ENCODE assay signal across 47 mouse cellular contexts in the genomic region with DNA sequence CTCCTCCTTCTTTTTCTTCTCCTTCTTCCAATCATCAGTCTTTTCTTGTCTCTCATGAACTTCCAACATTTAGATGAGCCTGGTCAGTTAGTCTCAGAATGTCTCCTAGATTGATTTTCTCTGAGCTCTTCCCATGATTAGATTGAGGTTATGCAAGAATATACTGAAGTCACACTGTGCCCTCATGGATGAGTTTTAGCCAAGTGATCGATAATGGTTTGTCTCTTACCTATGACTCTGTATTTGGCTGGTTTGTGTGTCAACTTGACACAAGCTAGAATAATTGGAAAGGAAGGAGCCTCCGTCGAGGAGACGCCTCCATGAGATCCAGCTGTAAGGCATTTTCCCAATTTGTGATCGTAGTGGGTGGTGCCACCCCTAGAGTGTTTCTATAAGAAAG. TPM values are rescaled to one million over a fixed set of nuclear protein-coding genes. Genes with fewer than 3 reads are reported as not detected.
"Had no signal": no experiment of that assay in that cellular context is flagged by ENCODE, and none has a peak within 500 bp of the region (broad histone marks: within the 10 kb centered on the region; RNA-seq: fewer than 3 reads in every experiment).

No protein-coding gene starts in this region.

- H3K4me1 ChIP-seq: limb, embryonic 10.5 days; limb, embryonic 12.5 days; limb, embryonic 13.5 days; limb, embryonic 15.5 days; liver, embryonic 12.5 days; liver, embryonic 13.5 days; liver, embryonic 15.5 days; lung, embryonic 15.5 days; megakaryocyte, embryonic 14.5 days; midbrain, embryonic 10.5 days; midbrain, embryonic 12.5 days; midbrain, embryonic 13.5 days; midbrain, embryonic 15.5 days; neural tube, embryonic 12.5 days had no signal

- H3K4me3 ChIP-seq: left cerebral cortex, adult 2 months; limb, embryonic 10.5 days; limb, embryonic 12.5 days; limb, embryonic 13.5 days; limb, embryonic 15.5 days; liver, embryonic 12.5 days; liver, embryonic 13.5 days; liver, embryonic 15.5 days; lung, embryonic 15.5 days; megakaryocyte, embryonic 14.5 days; midbrain, embryonic 10.5 days; midbrain, embryonic 12.5 days; midbrain, embryonic 13.5 days; midbrain, embryonic 15.5 days; myocyte; neural tube, embryonic 12.5 days had no signal

- H3K27me3 ChIP-seq: limb, embryonic 12.5 days; limb, embryonic 13.5 days; limb, embryonic 15.5 days; liver, embryonic 13.5 days; liver, embryonic 15.5 days; lung, embryonic 15.5 days; midbrain, embryonic 12.5 days; midbrain, embryonic 13.5 days; midbrain, embryonic 15.5 days; neural tube, embryonic 12.5 days had no signal

- H3K36me3 ChIP-seq: limb, embryonic 10.5 days; limb, embryonic 12.5 days; limb, embryonic 13.5 days; limb, embryonic 15.5 days; liver, embryonic 12.5 days; liver, embryonic 13.5 days; liver, embryonic 15.5 days; lung, embryonic 15.5 days; midbrain, embryonic 10.5 days; midbrain, embryonic 12.5 days; midbrain, embryonic 13.5 days; midbrain, embryonic 15.5 days; neural tube, embryonic 12.5 days had no signal

- DNase-seq: left cerebral cortex, postnatal 4 days; liver, embryonic 13.5 days; liver, postnatal 0 days; lung, adult 18-20 months; lung, adult 2 months; lung, embryonic 14.5 days; lung, postnatal 10 days; lung, postnatal 14 days; lung, postnatal 36 days; lung, postnatal 4 days; midbrain, embryonic 14.5 days had no signal

- H3K9ac ChIP-seq: limb, embryonic 12.5 days; limb, embryonic 13.5 days; limb, embryonic 15.5 days; liver, embryonic 12.5 days; liver, embryonic 13.5 days; liver, embryonic 14.5 days; liver, embryonic 15.5 days; liver, postnatal 0 days; lung, embryonic 14.5 days; lung, embryonic 15.5 days; midbrain, embryonic 12.5 days; midbrain, embryonic 13.5 days; midbrain, embryonic 15.5 days; neural tube, embryonic 12.5 days had no signal

- H3K27ac ChIP-seq: left cerebral cortex, adult 2 months; limb, embryonic 10.5 days; limb, embryonic 12.5 days; limb, embryonic 13.5 days; limb, embryonic 15.5 days; liver, embryonic 12.5 days; liver, embryonic 13.5 days; liver, embryonic 14.5 days; liver, embryonic 15.5 days; lung, embryonic 15.5 days; macrophage; midbrain, embryonic 10.5 days; midbrain, embryonic 12.5 days; midbrain, embryonic 13.5 days; midbrain, embryonic 15.5 days; neural tube, embryonic 12.5 days had no signal

RNA-seq across cellular contexts. Expression of a gene that starts 1.9 kb away (rescaled TPM):
- total RNA-seq: left cerebral cortex, adult 2 months; left cerebral cortex, adult 8-10 months; left cerebral cortex, postnatal 10 days; left cerebral cortex, postnatal 14 days; left cerebral cortex, postnatal 25 days; left cerebral cortex, postnatal 36 days; left cerebral cortex, postnatal 4 days; megakaryocyte progenitor cell, adult 5-6 weeks; megakaryocyte, adult 5-6 weeks; megakaryocyte-erythroid progenitor cell, adult 5-6 weeks; midbrain, postnatal 0 days; monocyte, adult 5-6 weeks had no signal
- polyA plus RNA-seq: limb, embryonic 10.5 days; limb, embryonic 11.5 days; limb, embryonic 12.5 days; limb, embryonic 13.5 days; limb, embryonic 14.5 days; limb, embryonic 15.5 days; liver, embryonic 11.5 days; liver, embryonic 12.5 days; liver, embryonic 13.5 days; liver, embryonic 14.5 days; liver, embryonic 15.5 days; liver, embryonic 16.5 days; liver, postnatal 0 days; lung, adult 2 months; lung, embryonic 14.5 days; lung, embryonic 15.5 days; lung, embryonic 16.5 days; lung, postnatal 0 days; macrophage; midbrain, embryonic 10.5 days; midbrain, embryonic 11.5 days; midbrain, embryonic 12.5 days; midbrain, embryonic 13.5 days; midbrain, embryonic 14.5 days; midbrain, embryonic 15.5 days; midbrain, embryonic 16.5 days; myocyte; neural tube, embryonic 11.5 days; neural tube, embryonic 12.5 days had no signal

RNA-seq across cellular contexts. Expression of a gene that starts 32.4 kb away (rescaled TPM):
- total RNA-seq: left cerebral cortex, adult 2 months; left cerebral cortex, adult 8-10 months; left cerebral cortex, postnatal 10 days; left cerebral cortex, postnatal 14 days; left cerebral cortex, postnatal 25 days; left cerebral cortex, postnatal 36 days; left cerebral cortex, postnatal 4 days; megakaryocyte progenitor cell, adult 5-6 weeks; megakaryocyte, adult 5-6 weeks; megakaryocyte-erythroid progenitor cell, adult 5-6 weeks; midbrain, postnatal 0 days; monocyte, adult 5-6 weeks had no signal
- polyA plus RNA-seq: limb, embryonic 10.5 days; limb, embryonic 11.5 days; limb, embryonic 12.5 days; limb, embryonic 13.5 days; limb, embryonic 14.5 days; limb, embryonic 15.5 days; liver, embryonic 11.5 days; liver, embryonic 12.5 days; liver, embryonic 13.5 days; liver, embryonic 14.5 days; liver, embryonic 15.5 days; liver, embryonic 16.5 days; liver, postnatal 0 days; lung, adult 2 months; lung, embryonic 14.5 days; lung, embryonic 15.5 days; lung, embryonic 16.5 days; lung, postnatal 0 days; macrophage; midbrain, embryonic 10.5 days; midbrain, embryonic 11.5 days; midbrain, embryonic 12.5 days; midbrain, embryonic 13.5 days; midbrain, embryonic 14.5 days; midbrain, embryonic 15.5 days; midbrain, embryonic 16.5 days; midbrain, postnatal 0 days; myocyte; neural tube, embryonic 11.5 days; neural tube, embryonic 12.5 days had no signal

RNA-seq across cellular contexts. Expression of a gene that starts 57.6 kb away (rescaled TPM):
- total RNA-seq: left cerebral cortex, adult 2 months; left cerebral cortex, adult 8-10 months; left cerebral cortex, postnatal 10 days; left cerebral cortex, postnatal 14 days; left cerebral cortex, postnatal 25 days; left cerebral cortex, postnatal 36 days; left cerebral cortex, postnatal 4 days; megakaryocyte progenitor cell, adult 5-6 weeks; megakaryocyte, adult 5-6 weeks; megakaryocyte-erythroid progenitor cell, adult 5-6 weeks; midbrain, postnatal 0 days; monocyte, adult 5-6 weeks had no signal
- polyA plus RNA-seq: limb, embryonic 10.5 days; limb, embryonic 11.5 days; limb, embryonic 12.5 days; limb, embryonic 13.5 days; limb, embryonic 14.5 days; limb, embryonic 15.5 days; liver, embryonic 11.5 days; liver, embryonic 12.5 days; liver, embryonic 13.5 days; liver, embryonic 14.5 days; liver, embryonic 15.5 days; liver, embryonic 16.5 days; liver, postnatal 0 days; lung, adult 2 months; lung, embryonic 14.5 days; lung, embryonic 15.5 days; lung, embryonic 16.5 days; lung, postnatal 0 days; macrophage; midbrain, embryonic 10.5 days; midbrain, embryonic 11.5 days; midbrain, embryonic 12.5 days; midbrain, embryonic 13.5 days; midbrain, embryonic 14.5 days; midbrain, embryonic 15.5 days; midbrain, embryonic 16.5 days; midbrain, postnatal 0 days; myocyte; neural tube, embryonic 11.5 days; neural tube, embryonic 12.5 days had no signal
